Mouse (Mus musculus) kidney, postnatal 0 days (tissue): ENCODE measurements at regions not wholly inside any gene's neighbourhood (a gene's known extent, or its start where the extent isn't known, plus 50 kb on each side); places are given as distances from the start of the nearest gene placed in this dataset.

Experiments used
- ATAC-seq: fragments of 200-750 bp; cut with Nextera tagmentation; replicated peaks from 2 replicates; pipeline ENCODE4 v1.8.0; 2017; ENCODE audit warnings: low read depth, moderate number of reproducible peaks, moderate TSS enrichment, moderate library complexity; ENCODE audit not compliant: low FRiP score
- DNase-seq: peaks from one replicate; pipeline ENCODE4 v3.0.0-alpha.2; 2016; ENCODE audit warnings: low spot score
- H3K27ac ChIP-seq: fragments of 300-500 bp; sonication (generic); 2 replicates; pipeline ENCODE4 v1.5.1; 2014; ENCODE audit warnings: mild to moderate bottlenecking
- H3K27me3 ChIP-seq: fragments of 300-500 bp; sonication (generic); 2 replicates; pipeline ENCODE4 v1.6.1; 2014; ENCODE audit warnings: low read length, mixed read lengths; ENCODE audit not compliant: insufficient read depth
- H3K36me3 ChIP-seq: fragments of 300-500 bp; sonication (generic); 2 replicates; pipeline ENCODE4 v1.6.1; 2014; ENCODE audit warnings: low read length, mixed read lengths; ENCODE audit not compliant: insufficient read depth
- H3K4me1 ChIP-seq: fragments of 300-500 bp; sonication (generic); replicated peaks from 2 replicates; pipeline ENCODE4 v1.6.1; 2014; ENCODE audit warnings: antibody characterized with exemption, low read length, mixed read lengths; ENCODE audit not compliant: insufficient read depth
- H3K4me2 ChIP-seq: fragments of 300-500 bp; sonication (generic); 2 replicates; pipeline ENCODE4 v1.6.1; 2014; ENCODE audit warnings: mild to moderate bottlenecking, low read length, moderate library complexity, mixed read lengths
- H3K4me3 ChIP-seq: fragments of 300-500 bp; sonication (generic); replicated peaks from 2 replicates; pipeline ENCODE4 v1.5.1; 2014; ENCODE audit warnings: low read depth, low read length
- H3K9ac ChIP-seq: fragments of 300-500 bp; sonication (generic); 2 replicates; pipeline ENCODE4 v1.6.1; 2014; ENCODE audit warnings: low read depth, low read length
- H3K9me3 ChIP-seq: fragments of 300-500 bp; sonication (generic); replicated peaks from 2 replicates; pipeline ENCODE4 v1.6.1; 2016; ENCODE audit warnings: low read length, inconsistent platforms, mixed read lengths
- CTCF ChIP-seq: IDR thresholded peaks from 2 replicates; pipeline ENCODE4 v1.5.1; 2016; ENCODE audit warnings: antibody characterized with exemption, low read depth, mild to moderate bottlenecking, moderate library complexity
- WGBS: fragments of 180-500 bp; shearing (Covaris S2); extraction: QIAGEN DNeasy Blood & Tissue Kit; methylation state at CpG from one replicate; pipeline ENCODE4 v1.1.7; 2014; 5-methylcytosine and 5-hydroxymethylcytosine counted together

DNA sequence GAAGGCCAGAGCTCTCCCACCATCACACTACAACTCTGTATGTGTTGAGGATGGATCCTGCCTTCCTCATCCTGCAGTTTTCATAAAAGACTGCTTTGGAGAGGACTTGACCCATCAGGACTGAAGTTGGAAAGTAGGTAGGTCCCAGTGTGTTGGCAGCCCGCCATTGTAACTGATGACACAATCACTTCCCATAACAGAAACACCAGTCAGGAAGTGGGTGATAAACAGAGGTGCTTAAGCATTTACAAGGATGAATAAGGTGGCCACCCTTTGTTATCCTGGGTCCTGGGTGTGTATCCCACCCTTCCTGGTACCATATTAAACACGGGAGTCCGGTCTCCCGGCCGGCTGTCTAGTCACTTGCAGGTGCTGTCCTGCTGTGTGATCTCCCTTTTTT, 118.3 kb downstream of the Snx10 start:
- no peaks in the 10 kb centered on the region for H3K27me3 ChIP-seq

DNA sequence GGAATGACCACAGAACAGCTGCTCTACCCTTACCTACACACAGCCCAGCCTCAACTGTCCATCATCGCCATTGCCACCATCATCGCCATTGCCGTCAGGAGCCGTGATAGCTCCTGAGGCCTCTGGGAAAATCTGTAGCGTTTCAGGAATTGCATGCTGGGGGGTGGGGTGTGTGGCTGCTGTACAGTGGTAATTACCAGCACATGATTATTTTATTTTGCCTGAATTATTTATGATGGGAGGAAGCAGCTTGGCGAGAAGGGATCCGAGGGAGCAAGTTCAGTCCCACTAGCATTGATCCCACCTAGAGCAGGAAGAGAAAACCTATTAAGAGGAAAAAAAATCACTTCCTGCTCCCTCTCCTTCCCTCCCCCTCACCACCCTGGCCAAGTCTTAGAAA, 125.1 kb downstream of the Snx10 start:
- 72% methylated on average over 7 of the region's 7 CpGs for WGBS
- no peaks in the 10 kb centered on the region for H3K27me3 ChIP-seq
- ATAC-seq (no peak), DNase-seq (no peak)
- no peaks in the 10 kb centered on the region for H3K36me3 ChIP-seq
- H3K4me1 ChIP-seq, result no peaks in the 10 kb centered on the region
- TF ChIP-seq CTCF, result no peak
- H3K4me2 ChIP-seq, result no peak overlapping the region
- H3K9ac ChIP-seq, result no peak overlapping the region
- H3K4me3 ChIP-seq, result no peak overlapping the region
- no peak overlapping the region for H3K27ac ChIP-seq
- no peaks in the 10 kb centered on the region for H3K9me3 ChIP-seq

More for the DNA sequence above, 118.3 kb downstream of the Snx10 start:
- ATAC-seq (no peak), DNase-seq (no peak)
- WGBS, result 81% methylated on average over 5 of the region's 5 CpGs
- TF ChIP-seq CTCF, result no peak
- Histone ChIP-seq H3K9ac (no peak overlapping the region), H3K4me3 (no peak overlapping the region), H3K4me2 (no peak overlapping the region), H3K4me1 (no peaks in the 10 kb centered on the region), H3K36me3 (no peaks in the 10 kb centered on the region), H3K27ac (no peak overlapping the region), H3K9me3 (no peaks in the 10 kb centered on the region)

DNA sequence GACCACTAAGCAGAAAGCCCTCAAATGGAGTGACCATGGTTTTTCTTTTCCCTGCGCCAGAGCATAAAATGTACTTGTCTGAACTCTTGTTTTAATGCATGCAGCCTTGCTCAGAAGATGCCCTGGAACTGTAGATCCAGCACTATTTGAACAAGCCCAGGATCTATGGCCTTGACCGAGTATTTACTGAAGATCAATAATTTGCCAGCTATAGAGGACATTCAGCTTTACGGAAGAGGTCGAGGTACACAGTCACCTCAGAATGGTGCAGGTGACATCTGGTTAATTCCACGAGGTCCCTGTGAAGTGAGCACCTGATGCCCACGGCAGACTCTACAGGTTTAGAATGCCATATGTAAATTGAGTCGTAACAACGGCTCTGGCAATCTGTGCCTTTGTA, 130.1 kb downstream of the Snx10 start:
- H3K9me3 ChIP-seq, result no peaks in the 10 kb centered on the region
- H3K27ac ChIP-seq, result no peak overlapping the region
- H3K9ac ChIP-seq, result no peak overlapping the region
- no peaks in the 10 kb centered on the region for H3K27me3 ChIP-seq
- no peaks in the 10 kb centered on the region for H3K36me3 ChIP-seq
- no peaks in the 10 kb centered on the region for H3K4me1 ChIP-seq
- 91% methylated on average over 8 of the region's 8 CpGs for WGBS
- ATAC-seq (no peak), DNase-seq (no peak)
- TF ChIP-seq CTCF, result no peak
- H3K4me2 ChIP-seq, result no peak overlapping the region
- H3K4me3 ChIP-seq, result no peak overlapping the region

DNA sequence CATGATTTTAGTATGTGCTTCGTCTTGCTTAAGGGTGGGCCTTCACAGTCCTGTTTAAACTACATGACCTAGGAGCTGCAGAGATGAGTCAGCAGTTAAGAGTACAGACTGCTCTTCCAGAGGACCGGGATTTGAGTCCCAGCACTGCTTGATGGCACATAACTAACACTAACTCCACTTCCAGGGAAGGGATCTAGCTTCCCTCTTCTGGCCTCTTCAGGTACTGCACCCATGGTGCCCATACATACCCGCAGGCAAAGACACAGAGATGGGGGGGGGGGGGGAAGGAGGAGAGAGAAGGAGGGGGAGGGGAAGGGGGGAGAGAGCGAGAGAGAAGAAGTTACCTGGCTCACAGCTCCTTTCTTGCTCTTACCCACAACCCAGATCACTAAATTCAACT, 131.3 kb downstream of the Snx10 start:
- ATAC-seq, result no peak
- peak; percentile 22; the same call in 1 of the 2 replicates for TF ChIP-seq CTCF
- no peak for DNase-seq
- no peaks in the 10 kb centered on the region for H3K9me3 ChIP-seq
- H3K27me3 ChIP-seq, result no peaks in the 10 kb centered on the region
- no peak overlapping the region for H3K4me2 ChIP-seq
- H3K27ac ChIP-seq, result no peak overlapping the region
- no peaks in the 10 kb centered on the region for H3K36me3 ChIP-seq
- no peaks in the 10 kb centered on the region for H3K4me1 ChIP-seq
- WGBS, result 89% methylated on average over 4 of the region's 4 CpGs
- no peak overlapping the region for H3K4me3 ChIP-seq
- no peak overlapping the region for H3K9ac ChIP-seq

DNA sequence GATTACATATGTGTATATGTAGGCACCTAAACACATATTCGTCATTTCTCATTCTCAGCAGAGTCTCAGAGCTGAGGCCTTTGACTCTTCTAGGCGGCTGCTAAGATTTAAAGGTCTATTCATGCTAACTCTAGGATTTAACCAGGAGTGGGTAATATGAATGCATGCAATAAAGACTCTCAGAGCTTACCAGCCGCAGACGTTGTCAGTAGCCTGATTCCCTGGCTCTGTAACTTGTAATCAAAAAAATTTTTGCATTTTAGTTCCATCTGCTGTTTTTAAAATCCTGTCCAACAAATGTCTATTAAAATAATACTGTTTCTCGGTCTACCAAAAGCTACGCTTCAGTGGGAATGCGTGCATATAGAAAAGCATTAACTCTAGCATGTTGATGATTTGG, 132.4 kb downstream of the Snx10 start:
- no peak for TF ChIP-seq CTCF
- no peaks in the 10 kb centered on the region for H3K36me3 ChIP-seq
- DNase-seq (no peak), ATAC-seq (no peak)
- no peaks in the 10 kb centered on the region for H3K9me3 ChIP-seq
- no peak overlapping the region for H3K4me2 ChIP-seq
- WGBS, result 86% methylated on average over 7 of the region's 7 CpGs
- no peak overlapping the region for H3K27ac ChIP-seq
- no peak overlapping the region for H3K4me3 ChIP-seq
- no peaks in the 10 kb centered on the region for H3K4me1 ChIP-seq
- H3K27me3 ChIP-seq, result no peaks in the 10 kb centered on the region
- no peak overlapping the region for H3K9ac ChIP-seq

DNA sequence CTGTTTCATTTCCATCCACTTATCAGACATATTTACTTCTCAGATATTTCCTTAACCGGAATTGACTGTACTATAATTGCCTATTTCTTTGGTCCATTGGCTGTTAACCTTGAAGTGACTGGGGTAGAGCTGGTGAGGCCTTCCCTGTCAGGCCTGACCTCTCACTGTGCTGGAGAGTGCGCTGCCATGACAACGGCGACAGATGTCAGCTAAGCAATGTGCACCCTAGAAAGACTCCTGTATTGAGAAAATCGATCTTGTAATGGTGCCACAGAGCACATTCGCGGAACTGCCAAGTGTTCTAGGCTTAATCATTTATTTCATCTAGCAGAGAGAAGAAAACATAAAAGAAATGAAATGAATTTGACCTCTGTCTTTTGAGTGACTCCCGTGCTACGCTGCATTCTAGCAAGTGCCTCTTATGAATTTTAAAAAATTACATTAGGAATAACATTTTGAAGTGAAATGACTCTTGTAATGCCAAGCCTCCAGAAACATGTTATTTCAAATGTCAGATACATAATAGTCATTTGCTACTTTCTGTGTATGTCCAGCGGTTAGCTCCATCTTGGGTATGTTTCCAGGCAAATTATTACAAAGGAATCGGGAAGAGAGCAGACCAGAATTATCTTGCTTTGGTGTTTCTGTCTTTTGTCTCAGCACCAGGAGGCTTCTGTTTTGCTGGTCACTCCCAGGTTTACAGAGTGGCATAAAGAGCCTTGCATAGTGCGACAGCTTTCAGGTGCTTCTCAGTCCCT, 133.4 kb downstream of the Snx10 start:
- ATAC-seq, result no peak
- Histone ChIP-seq H3K36me3 (no peaks in the 10 kb centered on the region), H3K4me3 (no peak overlapping the region), H3K9me3 (no peaks in the 10 kb centered on the region), H3K27ac (no peak overlapping the region), H3K4me1 (no peaks in the 10 kb centered on the region), H3K27me3 (no peaks in the 10 kb centered on the region), H3K4me2 (no peak overlapping the region), H3K9ac (no peak overlapping the region)
- WGBS, result 67% methylated on average over 12 of the region's 12 CpGs
- DNase-seq, result no peak
- TF ChIP-seq CTCF, result no peak

- no peaks in the 10 kb centered on the region for H3K9me3 ChIP-seq
- no peak overlapping the region for H3K4me2 ChIP-seq
- ATAC-seq, result no peak
- H3K4me1 ChIP-seq, result no peaks in the 10 kb centered on the region
- no peaks in the 10 kb centered on the region for H3K36me3 ChIP-seq
- DNase-seq, result no peak
- WGBS, result 12% methylated on average over 8 of the region's 8 CpGs
- no peaks in the 10 kb centered on the region for H3K27me3 ChIP-seq
- H3K4me3 ChIP-seq, result no peak overlapping the region
- H3K9ac ChIP-seq, result no peak overlapping the region
- H3K27ac ChIP-seq, result no peak overlapping the region
- no peak for TF ChIP-seq CTCF
Measured at GRCm38 (mm10) chr6:51658360-51658759, 134.7 kb downstream of the Snx10 start.
